Mouse (Mus musculus): ENCODE measurements around the gene Snx18. TPM values are rescaled to one million over a fixed set of nuclear protein-coding genes. Genes with fewer than 3 reads are reported as not detected.

The Snx18 gene
- polyA plus RNA-seq (2012), result 0.07 TPM in 2 replicates

GRCm38 (mm10) chr13:113617891-113618823 lies at the start of gene Snx18:
Gene Snx18 (minus strand): TSS chr13:113618564.
- Histone ChIP-seq H3K4me1 (ENCODE audit: control insufficient read depth) (peaks cover 45% of the 10 kb centered on the region), H3K9me3 (ENCODE audit: control insufficient read depth, low read length) (no peaks in the 10 kb centered on the region), H3K27me3 (ENCODE audit: control insufficient read depth) (peaks cover 26% of the 10 kb centered on the region), H3K36me3 (ENCODE audit: control insufficient read depth) (peaks cover 4% of the 10 kb centered on the region), H3K4me3 (replicated peaks) (peak within 1 kb of the TSS; percentile 71)
- TF ChIP-seq GATA1 (IDR thresholded peaks at IDR 0.05; ENCODE audit: low read length), result no peak
- TF ChIP-seq TAL1 (IDR thresholded peaks at IDR 0.05; ENCODE audit: low read length), result no peak

GRCm38 (mm10) chr13:113663883-113664282 lies 45.5 kb upstream of the Snx18 start:
- H3K9me3 ChIP-seq (ENCODE audit: control insufficient read depth, low read length), result no peaks in the 10 kb centered on the region
- no peak for TF ChIP-seq TAL1 (IDR thresholded peaks at IDR 0.05; ENCODE audit: low read length)
- no peak for TF ChIP-seq GATA1 (IDR thresholded peaks at IDR 0.05; ENCODE audit: low read length)
- H3K4me3 ChIP-seq (replicated peaks), result no peak overlapping the region
- H3K27me3 ChIP-seq (ENCODE audit: control insufficient read depth), result no peaks in the 10 kb centered on the region
- H3K36me3 ChIP-seq (ENCODE audit: control insufficient read depth), result no peaks in the 10 kb centered on the region
- no peaks in the 10 kb centered on the region for H3K4me1 ChIP-seq (ENCODE audit: control insufficient read depth)

- no peaks in the 10 kb centered on the region for H3K9me3 ChIP-seq (ENCODE audit: control insufficient read depth, low read length)
- no peaks in the 10 kb centered on the region for H3K36me3 ChIP-seq (ENCODE audit: control insufficient read depth)
- H3K4me1 ChIP-seq (ENCODE audit: control insufficient read depth), result no peaks in the 10 kb centered on the region
- H3K27me3 ChIP-seq (ENCODE audit: control insufficient read depth), result no peaks in the 10 kb centered on the region
- H3K4me3 ChIP-seq (replicated peaks), result no peak within 1 kb of the TSS
- no peak for TF ChIP-seq GATA1 (IDR thresholded peaks at IDR 0.05; ENCODE audit: low read length)
- no peak for TF ChIP-seq TAL1 (IDR thresholded peaks at IDR 0.05; ENCODE audit: low read length)
Measured at GRCm38 (mm10) chr13:113663151-113663779, 44.9 kb upstream of the Snx18 start, which contains the start of gene Hspb3. Gene Hspb3 (minus strand): TSS chr13:113663676.

- Histone ChIP-seq H3K27me3 (ENCODE audit: control insufficient read depth) (no peaks in the 10 kb centered on the region), H3K4me3 (replicated peaks) (no peak overlapping the region), H3K9me3 (ENCODE audit: control insufficient read depth, low read length) (no peaks in the 10 kb centered on the region), H3K4me1 (ENCODE audit: control insufficient read depth) (no peaks in the 10 kb centered on the region), H3K36me3 (ENCODE audit: control insufficient read depth) (no peaks in the 10 kb centered on the region)
- no peak for TF ChIP-seq TAL1 (IDR thresholded peaks at IDR 0.05; ENCODE audit: low read length)
- no peak for TF ChIP-seq GATA1 (IDR thresholded peaks at IDR 0.05; ENCODE audit: low read length)
Measured at GRCm38 (mm10) chr13:113661826-113662271, 43.5 kb upstream of the Snx18 start.

GRCm38 (mm10) chr13:113660576-113661310 lies 42.4 kb upstream of the Snx18 start:
- H3K4me1 ChIP-seq (ENCODE audit: control insufficient read depth), result no peaks in the 10 kb centered on the region
- no peaks in the 10 kb centered on the region for H3K36me3 ChIP-seq (ENCODE audit: control insufficient read depth)
- H3K4me3 ChIP-seq (replicated peaks), result no peak overlapping the region
- H3K9me3 ChIP-seq (ENCODE audit: control insufficient read depth, low read length), result no peaks in the 10 kb centered on the region
- no peaks in the 10 kb centered on the region for H3K27me3 ChIP-seq (ENCODE audit: control insufficient read depth)
- TF ChIP-seq GATA1 (IDR thresholded peaks at IDR 0.05; ENCODE audit: low read length), result no peak
- no peak for TF ChIP-seq TAL1 (IDR thresholded peaks at IDR 0.05; ENCODE audit: low read length)

GRCm38 (mm10) chr13:113657204-113657603 lies 38.8 kb upstream of the Snx18 start:
- TF ChIP-seq TAL1 (IDR thresholded peaks at IDR 0.05; ENCODE audit: low read length), result no peak
- no peak for TF ChIP-seq GATA1 (IDR thresholded peaks at IDR 0.05; ENCODE audit: low read length)

GRCm38 (mm10) chr13:113656639-113657038 lies 38.3 kb upstream of the Snx18 start:
- H3K9me3 ChIP-seq (ENCODE audit: control insufficient read depth, low read length), result peaks cover 4% of the 10 kb centered on the region
- no peaks in the 10 kb centered on the region for H3K27me3 ChIP-seq (ENCODE audit: control insufficient read depth)
- no peaks in the 10 kb centered on the region for H3K36me3 ChIP-seq (ENCODE audit: control insufficient read depth)
- no peak overlapping the region for H3K4me3 ChIP-seq (replicated peaks)
- TF ChIP-seq TAL1 (IDR thresholded peaks at IDR 0.05; ENCODE audit: low read length) (no peak), GATA1 (IDR thresholded peaks at IDR 0.05; ENCODE audit: low read length) (no peak)
- no peaks in the 10 kb centered on the region for H3K4me1 ChIP-seq (ENCODE audit: control insufficient read depth)

More at GRCm38 (mm10) chr13:113657204-113657603, 38.8 kb upstream of the Snx18 start:
- no peaks in the 10 kb centered on the region for H3K27me3 ChIP-seq (ENCODE audit: control insufficient read depth)
- H3K4me3 ChIP-seq (replicated peaks), result no peak overlapping the region
- H3K9me3 ChIP-seq (ENCODE audit: control insufficient read depth, low read length), result peaks cover 4% of the 10 kb centered on the region
- no peaks in the 10 kb centered on the region for H3K36me3 ChIP-seq (ENCODE audit: control insufficient read depth)
- no peaks in the 10 kb centered on the region for H3K4me1 ChIP-seq (ENCODE audit: control insufficient read depth)

GRCm38 (mm10) chr13:113655511-113655910 lies 37.1 kb upstream of the Snx18 start:
- H3K27me3 ChIP-seq (ENCODE audit: control insufficient read depth), result no peaks in the 10 kb centered on the region
- TF ChIP-seq TAL1 (IDR thresholded peaks at IDR 0.05; ENCODE audit: low read length), result no peak
- TF ChIP-seq GATA1 (IDR thresholded peaks at IDR 0.05; ENCODE audit: low read length), result no peak
- no peaks in the 10 kb centered on the region for H3K36me3 ChIP-seq (ENCODE audit: control insufficient read depth)
- H3K4me1 ChIP-seq (ENCODE audit: control insufficient read depth), result no peaks in the 10 kb centered on the region
- H3K9me3 ChIP-seq (ENCODE audit: control insufficient read depth, low read length), result peaks cover 4% of the 10 kb centered on the region
- no peak overlapping the region for H3K4me3 ChIP-seq (replicated peaks)

Measured in erythroblast, embryonic 14.5 days (primary cell).